Mouse (Mus musculus): Measurements from ENCODE around the gene Ctnna3.

DNA sequence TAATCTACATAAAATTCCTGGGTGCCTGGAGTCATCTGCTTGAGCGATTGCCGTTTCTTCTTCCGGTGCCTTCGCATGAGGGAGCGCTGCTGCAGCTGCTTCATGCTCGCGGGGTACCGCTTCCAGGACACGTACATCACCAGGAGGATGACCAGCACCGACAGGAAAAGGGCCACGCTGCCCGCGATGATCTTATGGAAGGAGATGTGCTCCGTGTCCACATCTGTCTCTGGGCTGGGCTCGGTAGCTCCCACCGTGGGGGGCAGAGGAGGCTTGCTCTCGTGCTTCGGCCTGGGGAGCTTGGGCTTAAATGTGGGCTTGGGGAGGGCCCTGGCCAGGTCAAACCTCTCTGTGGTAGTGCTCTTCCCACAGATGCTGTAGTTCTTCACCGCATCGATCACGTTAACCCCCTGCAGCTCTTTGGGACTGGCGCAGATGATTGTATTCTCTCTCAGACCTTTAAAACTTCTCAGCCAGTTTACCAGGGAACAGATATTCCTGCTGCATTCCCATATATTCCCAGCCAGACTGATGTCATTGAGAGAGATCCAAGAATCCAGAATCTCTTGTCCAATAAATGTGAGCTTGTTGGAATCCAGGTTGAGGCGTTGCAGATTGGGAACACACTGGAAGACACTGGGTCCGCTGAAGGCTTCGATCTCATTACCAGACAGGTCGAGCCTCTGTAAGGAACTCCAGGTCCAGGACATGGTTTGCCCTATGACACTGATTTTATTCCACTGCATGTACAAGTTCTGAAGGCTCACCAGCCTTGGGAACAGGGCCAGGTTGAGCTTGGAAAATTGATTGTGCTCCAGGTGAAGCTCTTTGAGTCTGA, 658.3 kb downstream of the Ctnna3 start:
- no peak for TF ChIP-seq CTCF (IDR thresholded peaks at IDR 0.05; ENCODE audit: low read depth)
- no peak for TF ChIP-seq EP300 (IDR thresholded peaks at IDR 0.05; ENCODE audit: low read depth)
